Mouse (Mus musculus): ENCODE data around the gene Prodh2.
"Not testable (repeated sequence)": the region's sequence is repeated elsewhere in the genome, so short reads cannot be mapped to it uniquely, and the experiment has no call there.

Gene Prodh2

DNA sequence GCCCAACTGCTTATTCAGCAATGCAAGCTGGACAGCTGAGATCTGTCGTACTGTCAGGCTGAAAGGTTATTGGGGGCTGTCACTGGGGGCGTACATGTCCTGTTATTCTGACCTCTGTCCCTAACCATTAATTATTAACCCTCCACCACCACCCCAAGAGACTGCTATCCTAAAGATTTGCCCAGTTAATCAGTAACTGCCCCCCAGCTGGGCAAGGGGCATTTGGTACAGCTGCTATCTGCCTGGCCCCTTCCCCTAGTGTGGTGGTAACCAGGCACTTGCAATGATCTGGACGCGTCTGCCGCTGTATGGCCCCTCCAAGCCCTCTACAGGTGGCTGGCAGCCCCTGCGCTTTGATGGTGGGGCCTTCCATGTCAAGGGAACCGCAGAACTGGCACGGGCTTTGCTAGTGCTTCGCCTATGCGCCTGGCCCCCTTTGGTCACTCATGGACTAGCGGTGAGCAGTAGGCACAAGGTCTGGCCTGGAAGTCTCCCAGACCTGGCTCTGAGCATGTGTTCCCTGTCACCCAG is at the start of gene Prodh2:
Gene Prodh2 (plus strand): TSS at position 222 of the 531 bp plus-strand sequence.
- no peak for DNase-seq (ENCODE audit: low spot score in 2 of 2)

DNA sequence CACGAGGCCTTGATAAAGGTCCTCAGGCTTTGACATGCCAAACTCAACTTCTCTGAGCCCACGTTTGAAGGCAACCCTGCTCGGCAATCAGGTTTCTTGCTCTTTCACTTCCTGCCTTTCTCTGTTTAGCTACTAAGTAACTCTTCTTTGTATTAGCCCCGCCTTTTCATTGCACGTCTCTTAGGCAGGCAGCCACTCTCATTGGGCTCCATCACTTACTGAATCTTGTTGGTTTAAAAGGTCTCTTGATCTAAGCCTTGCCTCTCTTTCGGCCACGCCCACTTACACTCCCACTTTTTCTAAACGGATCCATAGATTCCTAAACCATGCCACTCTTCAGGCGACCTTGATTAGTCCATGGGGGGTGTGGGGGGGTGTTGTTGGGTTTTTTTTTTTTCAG is 49.7 kb upstream of the Prodh2 start:
- no peak for DNase-seq (ENCODE audit: low spot score in 2 of 2)

DNA sequence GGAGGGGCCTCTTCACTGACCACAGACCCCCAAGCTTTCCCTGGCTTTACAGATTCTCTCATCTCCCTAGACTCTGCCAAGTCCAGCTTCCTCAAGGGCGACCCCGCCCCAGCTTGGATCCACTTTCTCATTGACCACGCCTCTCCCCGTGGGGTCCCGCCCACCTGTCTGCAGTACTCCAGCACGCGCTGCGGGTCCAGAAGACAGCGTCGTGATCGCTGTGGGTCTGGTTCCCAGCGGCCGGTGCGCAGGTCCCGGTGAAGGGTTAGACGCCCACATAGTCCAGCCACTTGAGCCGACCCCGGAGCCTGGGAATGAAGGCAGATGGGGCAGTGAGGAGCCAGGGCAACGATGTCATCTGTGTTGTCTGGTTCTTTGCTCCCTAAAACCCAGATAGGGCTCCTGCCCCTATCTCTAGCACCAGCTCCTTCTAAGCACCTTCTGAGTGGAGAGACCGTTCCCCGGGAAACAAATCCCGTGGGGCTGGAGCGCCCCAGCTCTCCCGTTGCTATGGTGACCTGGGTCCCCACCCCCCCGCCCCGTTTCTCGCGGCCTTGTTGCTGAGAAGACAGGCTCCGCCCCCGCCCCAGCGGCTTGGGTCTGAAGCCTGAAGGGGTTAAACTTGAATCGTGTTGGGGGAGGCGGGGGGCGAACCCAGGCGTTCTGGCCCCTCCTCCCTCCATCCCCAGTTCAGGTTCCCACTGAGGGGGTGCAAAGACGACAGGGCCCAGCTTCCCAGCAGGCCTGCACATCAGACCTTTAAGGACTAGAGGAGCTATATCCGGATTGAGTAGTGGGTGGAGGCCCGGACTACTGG is 49.1 kb upstream of the Prodh2 start:
- peak; percentile 75 to 78 for DNase-seq (ENCODE audit: low spot score in 2 of 2)

- DNase-seq (ENCODE audit: low spot score in 2 of 2): peak; percentile 78 to 79
Measured at GRCm38 (mm10) chr7:30444971-30445751, 48.3 kb upstream of the Prodh2 start, which contains the start of gene Aplp1. TSS of gene Aplp1 (minus strand) at chr7:30445535.

DNA sequence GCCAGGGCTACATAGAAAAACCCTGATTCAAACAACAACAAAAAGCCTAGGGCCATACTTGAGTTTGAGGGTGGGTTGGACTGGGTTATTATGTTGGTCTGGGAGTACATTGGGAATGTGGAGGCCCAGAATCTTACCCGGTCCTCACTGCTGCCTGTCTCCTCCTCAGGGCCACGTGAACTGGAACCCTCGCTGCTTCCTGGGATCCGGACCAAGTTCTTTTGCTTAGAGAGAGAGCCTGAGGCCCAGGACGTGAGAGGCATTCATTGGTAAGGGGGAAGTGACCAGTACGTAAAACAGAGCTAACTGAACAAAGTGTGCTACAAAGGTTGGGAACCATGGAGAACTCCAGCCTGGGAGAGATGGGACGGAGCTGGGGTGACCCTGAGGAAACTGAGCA is 43.2 kb upstream of the Prodh2 start:
- no peak for DNase-seq (ENCODE audit: low spot score in 2 of 2)

DNA sequence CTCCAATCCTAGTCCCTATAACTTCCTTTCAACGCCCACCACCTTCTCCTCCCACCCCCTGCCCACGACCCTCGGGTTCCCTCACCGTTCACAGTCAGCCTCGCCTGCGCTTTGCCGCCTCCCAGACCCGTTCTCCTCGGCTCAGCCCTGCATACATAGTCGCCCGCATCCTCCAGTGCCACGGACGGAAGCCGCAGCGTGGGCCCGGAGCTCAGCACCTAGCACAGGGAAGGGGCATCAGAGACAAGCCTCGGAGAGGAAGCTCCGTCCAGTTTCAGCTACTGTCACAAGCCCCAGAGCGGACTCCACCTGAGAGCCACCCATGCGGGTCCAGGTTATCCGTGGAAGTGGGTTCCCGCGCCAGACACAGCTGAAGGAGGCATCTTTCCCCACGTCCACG is 40.1 kb upstream of the Prodh2 start:
- no peak for DNase-seq (ENCODE audit: low spot score in 2 of 2)

GRCm38 (mm10) chr7:30453766-30454165 is 39.7 kb upstream of the Prodh2 start:
- no peak for DNase-seq (ENCODE audit: low spot score in 2 of 2)

DNA sequence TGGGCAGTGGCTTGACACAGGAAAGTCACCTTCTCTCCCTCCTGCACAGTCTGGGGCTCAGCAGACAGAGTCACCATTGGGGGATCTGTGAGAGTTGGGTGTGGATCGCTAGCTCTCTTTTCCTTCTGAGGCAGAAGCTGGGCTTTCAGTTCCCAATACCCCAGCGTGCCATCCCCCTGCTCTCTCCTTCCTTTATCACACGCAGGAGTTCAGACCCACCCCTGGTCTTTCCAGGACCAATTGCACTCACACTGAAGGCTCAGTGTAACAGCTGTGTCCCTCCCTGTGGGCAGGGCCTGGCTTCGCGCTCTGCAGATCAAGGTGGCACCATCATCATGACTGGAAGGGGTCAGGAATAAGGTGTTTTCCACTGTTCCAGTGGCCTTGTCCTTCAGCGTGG is 39.2 kb upstream of the Prodh2 start:
- DNase-seq (ENCODE audit: low spot score in 2 of 2): no peak

- no peak for DNase-seq (ENCODE audit: low spot score in 2 of 2)
Measured at GRCm38 (mm10) chr7:30456487-30456886, 36.9 kb upstream of the Prodh2 start.

DNA sequence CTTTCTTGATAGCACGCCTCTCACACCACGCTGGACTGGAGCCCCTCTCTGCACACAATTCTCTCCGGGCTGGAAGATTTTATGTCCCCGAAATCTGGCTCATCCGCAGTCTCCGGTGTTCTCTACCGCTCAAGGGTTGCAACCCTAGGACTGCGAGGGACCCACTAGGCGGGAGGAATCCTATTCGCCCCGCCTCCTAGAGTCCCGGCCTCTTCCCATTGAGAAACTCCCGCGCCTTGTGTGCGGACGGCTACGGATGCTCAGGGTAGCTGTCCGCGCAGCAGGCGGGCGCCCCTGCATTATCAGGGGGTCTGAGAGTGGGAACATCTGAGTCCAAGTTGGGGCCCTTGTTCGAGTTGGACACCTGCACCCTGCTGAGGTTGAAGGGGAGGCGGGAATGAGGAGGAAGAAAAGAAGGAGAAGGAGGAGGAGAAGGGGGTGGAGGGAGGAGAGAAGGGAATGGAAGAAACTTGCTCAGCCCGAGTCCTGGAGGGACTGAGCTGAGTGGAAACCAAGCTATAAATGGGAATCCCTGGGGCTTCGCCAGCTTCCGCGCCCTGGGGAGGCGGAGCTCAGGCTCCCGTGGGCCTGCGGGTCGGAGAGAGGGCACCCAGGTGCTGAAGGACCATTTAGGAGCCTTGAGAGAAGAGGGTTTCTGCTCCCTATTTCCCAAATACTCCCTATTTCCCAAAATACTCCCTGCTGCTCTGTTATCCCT is 36.4 kb upstream of the Prodh2 start:
- DNase-seq (ENCODE audit: low spot score in 2 of 2): no peak

GRCm38 (mm10) chr7:30457629-30458330 is 35.6 kb upstream of the Prodh2 start, which contains the start of the genes Kirrel2 and Nphs1:
TSS of gene Kirrel2 (minus strand) at chr7:30457690.
TSS of gene Nphs1 (plus strand) at chr7:30458315.
- peak; percentile 64 to 78 for DNase-seq (ENCODE audit: low spot score in 2 of 2)

DNA sequence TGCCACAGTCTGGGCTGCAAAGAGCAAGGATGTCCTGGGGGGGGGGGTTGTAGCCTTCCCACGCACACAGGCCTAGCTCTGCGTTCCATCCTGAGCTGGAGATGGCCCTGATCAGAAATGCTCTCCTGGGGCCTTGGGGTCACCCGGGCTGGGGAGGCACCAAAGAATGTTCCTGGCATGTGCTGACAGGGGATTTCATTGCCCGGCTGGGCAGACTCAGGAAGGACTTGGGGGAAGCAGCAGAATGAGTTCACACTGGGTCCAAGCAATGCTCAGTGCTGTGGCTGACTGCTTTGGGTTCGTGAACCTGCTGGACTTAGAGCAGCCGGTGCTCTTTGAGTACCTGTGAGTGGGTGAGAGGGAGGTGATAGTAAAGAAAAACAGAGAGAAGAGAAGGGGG is 33.9 kb upstream of the Prodh2 start:
- no peak for DNase-seq (ENCODE audit: low spot score in 2 of 2)

DNA sequence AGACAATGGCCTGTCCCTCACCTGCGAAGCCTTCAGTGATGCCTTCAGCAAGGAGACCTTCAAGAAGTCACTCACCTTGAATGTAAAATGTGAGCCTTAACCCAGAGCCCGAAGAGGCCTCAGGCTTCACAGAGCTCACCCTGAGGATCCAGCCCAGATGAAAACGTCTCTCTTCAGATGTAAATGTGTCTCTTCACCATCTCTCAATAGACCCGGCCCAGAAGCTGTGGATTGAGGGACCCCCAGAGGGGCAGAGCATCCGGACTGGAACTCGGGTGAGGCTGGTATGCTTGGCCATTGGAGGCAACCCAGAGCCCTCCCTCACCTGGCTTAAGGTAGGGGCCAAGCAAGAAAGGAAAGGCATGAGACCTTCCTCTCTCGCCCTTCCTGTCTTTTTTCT is 29.9 kb upstream of the Prodh2 start:
- DNase-seq (ENCODE audit: low spot score in 2 of 2): no peak

GRCm38 (mm10) chr7:30463996-30464395 is 29.4 kb upstream of the Prodh2 start:
- DNase-seq (ENCODE audit: low spot score in 2 of 2): no peak

- no peak for DNase-seq (ENCODE audit: low spot score in 2 of 2)
Measured at GRCm38 (mm10) chr7:30464816-30465300, 28.6 kb upstream of the Prodh2 start.

DNA sequence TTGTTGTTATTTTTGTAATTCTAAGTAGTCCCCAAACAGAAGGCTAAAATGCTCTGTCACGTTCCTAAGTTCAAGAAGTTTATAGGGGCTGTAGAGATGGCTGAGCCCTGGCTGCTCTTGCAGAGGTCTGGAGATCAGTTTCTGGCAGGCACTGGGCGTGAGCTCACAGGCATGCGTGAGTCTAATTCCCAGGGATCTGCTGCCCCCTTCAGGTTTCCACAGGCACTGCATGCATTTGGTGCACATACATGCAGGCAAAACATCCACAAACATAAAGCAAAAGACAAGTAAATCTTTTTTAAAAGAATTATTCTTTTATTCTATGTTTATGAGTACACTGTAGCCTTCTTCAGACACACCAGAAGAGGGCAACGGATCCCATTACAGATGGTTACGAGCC is 21.0 kb upstream of the Prodh2 start:
- no peak for DNase-seq (ENCODE audit: low spot score in 2 of 2)

DNA sequence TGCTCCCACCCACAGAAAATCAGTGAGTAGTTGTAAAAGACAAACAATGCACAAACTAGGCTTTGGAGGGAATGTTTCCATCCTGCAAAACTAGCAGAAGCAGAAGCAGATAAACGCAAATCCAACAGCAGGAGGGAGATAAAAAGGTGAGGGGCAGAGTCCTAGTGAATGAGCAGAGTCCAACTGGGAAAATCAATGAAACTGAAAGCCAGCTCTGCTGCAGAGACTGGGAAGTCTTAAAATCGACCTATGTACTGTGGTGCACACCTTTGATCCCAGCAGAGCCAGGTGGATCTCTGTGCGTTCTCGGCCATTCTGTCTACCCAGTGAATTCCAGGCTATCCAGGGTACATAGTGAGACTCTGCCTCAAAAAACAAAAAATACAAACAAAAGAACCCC is 18.4 kb upstream of the Prodh2 start:
- DNase-seq (ENCODE audit: low spot score in 2 of 2): no peak

DNA sequence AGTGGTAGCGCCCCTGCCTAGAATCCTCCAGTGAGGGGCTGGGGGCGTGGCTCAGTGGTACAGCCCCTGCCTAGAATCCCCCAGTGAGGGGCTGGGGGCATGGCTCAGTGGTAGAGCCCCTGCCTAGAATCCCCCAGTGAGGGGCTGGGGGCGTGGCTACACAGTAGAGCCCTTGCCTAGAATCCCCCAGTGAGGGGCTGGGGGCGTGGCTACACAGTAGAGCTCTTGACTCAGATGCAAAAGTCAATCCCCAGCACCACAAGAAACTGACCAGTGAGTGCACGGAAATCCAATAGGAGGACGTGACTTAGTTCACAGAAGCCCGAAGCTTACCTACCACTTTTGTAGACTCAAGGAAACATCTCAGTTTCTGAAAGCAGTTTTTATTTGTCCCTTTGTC is 17.3 kb upstream of the Prodh2 start:
- not testable (repeated sequence) for DNase-seq (ENCODE audit: low spot score in 2 of 2)

GRCm38 (mm10) chr7:30477415-30478381 is 15.7 kb upstream of the Prodh2 start:
- DNase-seq (ENCODE audit: low spot score in 2 of 2): peak; percentile 50 to 51

DNA sequence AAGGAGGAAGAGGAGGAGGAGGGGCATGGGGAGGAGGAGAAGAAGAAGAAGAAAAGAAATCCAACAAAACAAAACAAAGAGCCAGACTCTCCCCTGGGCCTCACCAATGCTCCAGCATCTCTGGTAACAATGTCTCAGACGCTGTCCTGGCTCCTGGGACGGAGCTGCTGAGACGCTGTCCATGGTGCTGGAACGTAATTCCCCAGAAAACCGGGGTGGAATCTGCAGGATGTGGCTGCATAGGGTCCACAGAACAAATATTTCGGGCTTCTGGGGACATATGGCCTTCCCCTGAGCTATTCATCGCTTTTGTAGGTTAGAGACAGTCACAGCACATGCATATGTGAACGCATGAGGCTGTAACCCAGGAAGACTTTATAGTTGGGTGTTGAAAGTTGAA is 9.2 kb upstream of the Prodh2 start:
- DNase-seq (ENCODE audit: low spot score in 2 of 2): no peak
